Mouse (Mus musculus) hindbrain, embryonic 13.5 days (tissue): ENCODE data around the gene Rhoj. TPM values are rescaled to one million over a fixed set of nuclear protein-coding genes. Genes with fewer than 3 reads are reported as not detected.

Experiments
- ATAC-seq: fragments of 200-750 bp; cut with Nextera tagmentation; 2 replicates; pipeline ENCODE4 v1.8.0; 2017; ENCODE audit warnings: moderate TSS enrichment; ENCODE audit not compliant: low FRiP score
- H3K27ac ChIP-seq: fragments of 300-500 bp; sonication (generic); 2 replicates; pipeline ENCODE4 v1.5.1; 2015; ENCODE audit warnings: inconsistent platforms, mild to moderate bottlenecking, moderate library complexity
- H3K27me3 ChIP-seq: fragments of 300-500 bp; sonication (generic); 2 replicates; pipeline ENCODE4 v1.6.1; 2015; ENCODE audit warnings: mild to moderate bottlenecking, inconsistent platforms
- H3K36me3 ChIP-seq: fragments of 300-500 bp; sonication (generic); 2 replicates; pipeline ENCODE4 v1.6.1; 2015; ENCODE audit warnings: mild to moderate bottlenecking, inconsistent platforms
- H3K4me1 ChIP-seq: fragments of 300-500 bp; sonication (generic); replicated peaks from 2 replicates; pipeline ENCODE4 v1.6.1; 2015; ENCODE audit warnings: inconsistent platforms
- H3K4me2 ChIP-seq: fragments of 300-500 bp; sonication (generic); 2 replicates; pipeline ENCODE4 v1.6.1; 2015; ENCODE audit warnings: inconsistent platforms, mild to moderate bottlenecking, moderate library complexity
- H3K4me3 ChIP-seq: fragments of 300-500 bp; sonication (generic); 2 replicates; pipeline ENCODE4 v1.5.1; 2015; ENCODE audit warnings: mild to moderate bottlenecking, inconsistent platforms
- H3K9ac ChIP-seq: fragments of 300-500 bp; sonication (generic); 2 replicates; pipeline ENCODE4 v1.6.1; 2015; ENCODE audit warnings: mild to moderate bottlenecking, inconsistent platforms
- H3K9me3 ChIP-seq: fragments of 300-500 bp; sonication (generic); 2 replicates; pipeline ENCODE4 v1.6.1; 2016; ENCODE audit warnings: inconsistent platforms
- WGBS: fragments of 180-500 bp; shearing (Covaris S2); methylation state at CpG from one replicate; pipeline ENCODE4 v1.1.7; 2015; 5-methylcytosine and 5-hydroxymethylcytosine counted together
- polyA plus RNA-seq: library from polyadenylated mRNA; unstranded; fragments of >200 nt; fragmentation: Nextera tagmentation; extraction: Ambion mirVana; gene quantifications from 2 replicates; pipeline ENCODE4 v1.2.1, GENCODE M21; 2015

Rhoj gene
- polyA plus RNA-seq, 1 experiment from 2014 or later = 26.5 TPM

GRCm38 (mm10) chr12:75352410-75352809 is 44.3 kb downstream of the Rhoj start:
- 66% methylated on average over 6 of the region's 6 CpGs for WGBS
- Histone ChIP-seq H3K4me2 (no peak overlapping the region), H3K4me1 (no peaks in the 10 kb centered on the region), H3K27ac (no peak overlapping the region), H3K27me3 (no peaks in the 10 kb centered on the region), H3K9ac (no peak overlapping the region), H3K4me3 (no peak overlapping the region), H3K36me3 (no peaks in the 10 kb centered on the region), H3K9me3 (no peaks in the 10 kb centered on the region)
- no peak for ATAC-seq

- no peak overlapping the region for H3K9ac ChIP-seq
- no peak overlapping the region for H3K27ac ChIP-seq
- no peaks in the 10 kb centered on the region for H3K4me1 ChIP-seq
- H3K4me2 ChIP-seq = no peak overlapping the region
- WGBS = 73% methylated on average over 7 of the region's 7 CpGs
- H3K9me3 ChIP-seq = no peaks in the 10 kb centered on the region
- no peaks in the 10 kb centered on the region for H3K27me3 ChIP-seq
- H3K36me3 ChIP-seq = no peaks in the 10 kb centered on the region
- H3K4me3 ChIP-seq = no peak overlapping the region
- ATAC-seq = no peak
These were observed 46.2 kb downstream of the Rhoj start for GRCm38 (mm10) chr12:75354354-75354753.

GRCm38 (mm10) chr12:75357781-75358180 is 49.7 kb downstream of the Rhoj start:
- no peak for ATAC-seq
- Histone ChIP-seq H3K27me3 (no peaks in the 10 kb centered on the region), H3K9me3 (no peaks in the 10 kb centered on the region), H3K27ac (no peak overlapping the region), H3K4me1 (0 out of 2 replicates have a peak, but pooled peaks cover 3% of the 10 kb centered on the region), H3K36me3 (no peaks in the 10 kb centered on the region), H3K4me2 (no peak overlapping the region), H3K4me3 (no peak overlapping the region), H3K9ac (no peak overlapping the region)
- WGBS = 89% methylated on average over 4 of the region's 4 CpGs

GRCm38 (mm10) chr12:75358714-75359113 is 50.6 kb downstream of the Rhoj start:
- Histone ChIP-seq H3K4me3 (no peak overlapping the region), H3K9ac (no peak overlapping the region), H3K4me1 (0 out of 2 replicates have a peak, but pooled peaks cover 3% of the 10 kb centered on the region), H3K36me3 (no peaks in the 10 kb centered on the region), H3K27me3 (no peaks in the 10 kb centered on the region), H3K4me2 (no peak overlapping the region), H3K27ac (no peak overlapping the region), H3K9me3 (no peaks in the 10 kb centered on the region)
- 84% methylated on average over 4 of the region's 4 CpGs for WGBS
- no peak for ATAC-seq

GRCm38 (mm10) chr12:75359500-75359899 is 51.4 kb downstream of the Rhoj start:
- Histone ChIP-seq H3K27me3 (no peaks in the 10 kb centered on the region), H3K4me1 (0 out of 2 replicates have a peak, but pooled peaks cover 3% of the 10 kb centered on the region), H3K27ac (no peak overlapping the region), H3K4me3 (no peak overlapping the region), H3K9me3 (no peaks in the 10 kb centered on the region), H3K4me2 (no peak overlapping the region), H3K36me3 (no peaks in the 10 kb centered on the region), H3K9ac (no peak overlapping the region)
- WGBS = 52% methylated on average over 2 of the region's 2 CpGs
- no peak for ATAC-seq

- H3K27ac ChIP-seq = no peak overlapping the region
- H3K4me2 ChIP-seq = no peak overlapping the region
- no peak overlapping the region for H3K9ac ChIP-seq
- no peak for ATAC-seq
- H3K36me3 ChIP-seq = no peaks in the 10 kb centered on the region
- H3K9me3 ChIP-seq = no peaks in the 10 kb centered on the region
- 0 out of 2 replicates have a peak, but pooled peaks cover 3% of the 10 kb centered on the region for H3K4me1 ChIP-seq
- no peaks in the 10 kb centered on the region for H3K27me3 ChIP-seq
- 79% methylated on average over 5 of the region's 5 CpGs for WGBS
- H3K4me3 ChIP-seq = no peak overlapping the region
These were observed 51.9 kb downstream of the Rhoj start for GRCm38 (mm10) chr12:75359921-75360482.

- H3K4me2 ChIP-seq = no peak overlapping the region
- no peak for ATAC-seq
- no peaks in the 10 kb centered on the region for H3K9me3 ChIP-seq
- WGBS = 88% methylated on average over 16 of the region's 16 CpGs
- H3K36me3 ChIP-seq = no peaks in the 10 kb centered on the region
- 0 out of 2 replicates have a peak, but pooled peaks cover 3% of the 10 kb centered on the region for H3K4me1 ChIP-seq
- no peak overlapping the region for H3K9ac ChIP-seq
- H3K4me3 ChIP-seq = no peak overlapping the region
- no peaks in the 10 kb centered on the region for H3K27me3 ChIP-seq
- peak overlapping the region; percentile 48; the same call in 1 of the 2 replicates for H3K27ac ChIP-seq
These were observed 54.3 kb downstream of the Rhoj start for GRCm38 (mm10) chr12:75362456-75362855.

GRCm38 (mm10) chr12:75364416-75364815 is 56.3 kb downstream of the Rhoj start:
- Histone ChIP-seq H3K4me1 (0 out of 2 replicates have a peak, but pooled peaks cover 3% of the 10 kb centered on the region), H3K27me3 (no peaks in the 10 kb centered on the region), H3K4me2 (no peak overlapping the region), H3K36me3 (no peaks in the 10 kb centered on the region), H3K4me3 (no peak overlapping the region), H3K9ac (no peak overlapping the region), H3K9me3 (no peaks in the 10 kb centered on the region), H3K27ac (no peak overlapping the region)
- ATAC-seq = no peak
- 94% methylated on average over 4 of the region's 4 CpGs for WGBS

GRCm38 (mm10) chr12:75365621-75366124 is 57.6 kb downstream of the Rhoj start:
- Histone ChIP-seq H3K9ac (no peak overlapping the region), H3K36me3 (no peaks in the 10 kb centered on the region), H3K4me1 (no peaks in the 10 kb centered on the region), H3K27ac (no peak overlapping the region), H3K4me3 (no peak overlapping the region), H3K4me2 (no peak overlapping the region), H3K9me3 (no peaks in the 10 kb centered on the region), H3K27me3 (no peaks in the 10 kb centered on the region)
- 89% methylated on average over 14 of the region's 14 CpGs for WGBS
- no peak for ATAC-seq

- H3K9ac ChIP-seq = no peak overlapping the region
- no peak overlapping the region for H3K4me2 ChIP-seq
- WGBS = 94% methylated on average over 6 of the region's 6 CpGs
- no peak for ATAC-seq
- H3K4me3 ChIP-seq = no peak overlapping the region
- H3K4me1 ChIP-seq = no peaks in the 10 kb centered on the region
- H3K36me3 ChIP-seq = no peaks in the 10 kb centered on the region
- no peaks in the 10 kb centered on the region for H3K9me3 ChIP-seq
- H3K27ac ChIP-seq = no peak overlapping the region
- H3K27me3 ChIP-seq = no peaks in the 10 kb centered on the region
These were observed 59.2 kb downstream of the Rhoj start for GRCm38 (mm10) chr12:75367371-75367770.

GRCm38 (mm10) chr12:75368527-75368926 is 60.4 kb downstream of the Rhoj start:
- WGBS = 87% methylated on average over 5 of the region's 5 CpGs
- no peak overlapping the region for H3K9ac ChIP-seq

GRCm38 (mm10) chr12:75369418-75369851 is 61.3 kb downstream of the Rhoj start:
- H3K4me3 ChIP-seq = no peak overlapping the region
- ATAC-seq = no peak
- no peaks in the 10 kb centered on the region for H3K4me1 ChIP-seq
- H3K36me3 ChIP-seq = no peaks in the 10 kb centered on the region
- H3K27ac ChIP-seq = no peak overlapping the region
- no peak overlapping the region for H3K9ac ChIP-seq
- no peaks in the 10 kb centered on the region for H3K9me3 ChIP-seq
- no peaks in the 10 kb centered on the region for H3K27me3 ChIP-seq
- WGBS = 68% methylated on average over 2 of the region's 2 CpGs
- no peak overlapping the region for H3K4me2 ChIP-seq

More at GRCm38 (mm10) chr12:75368527-75368926, 60.4 kb downstream of the Rhoj start:
- Histone ChIP-seq H3K36me3 (no peaks in the 10 kb centered on the region), H3K9me3 (no peaks in the 10 kb centered on the region), H3K27me3 (no peaks in the 10 kb centered on the region), H3K4me1 (no peaks in the 10 kb centered on the region), H3K4me2 (no peak overlapping the region), H3K27ac (no peak overlapping the region), H3K4me3 (no peak overlapping the region)
- ATAC-seq = no peak

GRCm38 (mm10) chr12:75374437-75374836 is 66.3 kb downstream of the Rhoj start:
- Histone ChIP-seq H3K36me3 (no peaks in the 10 kb centered on the region), H3K4me3 (no peak overlapping the region), H3K4me1 (no peaks in the 10 kb centered on the region), H3K27ac (no peak overlapping the region), H3K9me3 (no peaks in the 10 kb centered on the region), H3K27me3 (no peaks in the 10 kb centered on the region), H3K4me2 (no peak overlapping the region), H3K9ac (no peak overlapping the region)
- ATAC-seq = no peak
- 87% methylated on average over 10 of the region's 10 CpGs for WGBS
